Mouse (Mus musculus): ENCODE results near the gene Odf3.

The Odf3 gene

GRCm38 (mm10) chr7:140843806-140844205 lies 3.8 kb upstream of the Odf3 start:
- DNase-seq (ENCODE audit: low read depth, low spot score): no peak

GRCm38 (mm10) chr7:140844905-140845665 lies 2.5 kb upstream of the Odf3 start, which contains the start of gene Scgb1c1:
Gene Scgb1c1, plus strand, starts transcription at chr7:140845547.
- DNase-seq (ENCODE audit: low read depth, low spot score): no peak

- no peak for DNase-seq (ENCODE audit: low read depth, low spot score)
Measured at GRCm38 (mm10) chr7:140845683-140846082, 1.9 kb upstream of the Odf3 start.

GRCm38 (mm10) chr7:140846676-140847075 lies 929 bp upstream of the Odf3 start:
- DNase-seq (ENCODE audit: low read depth, low spot score): no peak

- DNase-seq (ENCODE audit: low read depth, low spot score): no peak
Measured at GRCm38 (mm10) chr7:140848591-140848990, 986 bp downstream of the Odf3 start.

GRCm38 (mm10) chr7:140851916-140852315 lies 4.3 kb downstream of the Odf3 start:
- no peak for DNase-seq (ENCODE audit: low read depth, low spot score)

- no peak for DNase-seq (ENCODE audit: low read depth, low spot score)
Measured at GRCm38 (mm10) chr7:140853386-140853785, 5.8 kb downstream of the Odf3 start.

- no peak for DNase-seq (ENCODE audit: low read depth, low spot score)
Measured at GRCm38 (mm10) chr7:140854483-140854882, 6.9 kb downstream of the Odf3 start.

- DNase-seq (ENCODE audit: low read depth, low spot score): no peak
Measured at GRCm38 (mm10) chr7:140855181-140855580, 7.6 kb downstream of the Odf3 start.

GRCm38 (mm10) chr7:140855860-140856784 lies 8.5 kb downstream of the Odf3 start, which contains the start of gene Gm45785:
Gene Gm45785, minus strand, starts transcription at chr7:140856331.
- peak; percentile 83 for DNase-seq (ENCODE audit: low read depth, low spot score)

GRCm38 (mm10) chr7:140856785-140857549 lies 9.4 kb downstream of the Odf3 start, which contains the start of gene Ric8a:
Gene Ric8a, plus strand, starts transcription at chr7:140856957.
- DNase-seq (ENCODE audit: low read depth, low spot score): peak; percentile 54

- DNase-seq (ENCODE audit: low read depth, low spot score): no peak
Measured at GRCm38 (mm10) chr7:140857550-140858505, 10.2 kb downstream of the Odf3 start, which contains the start of gene Bet1l. Gene Bet1l, minus strand, starts transcription at chr7:140857577.

GRCm38 (mm10) chr7:140858746-140859145 lies 11.1 kb downstream of the Odf3 start:
- DNase-seq (ENCODE audit: low read depth, low spot score): no peak

GRCm38 (mm10) chr7:140859997-140860396 lies 12.4 kb downstream of the Odf3 start:
- DNase-seq (ENCODE audit: low read depth, low spot score): no peak

- DNase-seq (ENCODE audit: low read depth, low spot score): no peak
Measured at GRCm38 (mm10) chr7:140860728-140861127, 13.1 kb downstream of the Odf3 start.

- no peak for DNase-seq (ENCODE audit: low read depth, low spot score)
Measured at GRCm38 (mm10) chr7:140864761-140865160, 17.2 kb downstream of the Odf3 start.

- no peak for DNase-seq (ENCODE audit: low read depth, low spot score)
Measured at GRCm38 (mm10) chr7:140874224-140874623, 26.6 kb downstream of the Odf3 start.

GRCm38 (mm10) chr7:140877364-140877763 lies 29.8 kb downstream of the Odf3 start:
- no peak for DNase-seq (ENCODE audit: low read depth, low spot score)

GRCm38 (mm10) chr7:140879355-140879754 lies 31.8 kb downstream of the Odf3 start:
- no peak for DNase-seq (ENCODE audit: low read depth, low spot score)

- DNase-seq (ENCODE audit: low read depth, low spot score): no peak
Measured at GRCm38 (mm10) chr7:140880419-140880818, 32.8 kb downstream of the Odf3 start.
